Mouse (Mus musculus) ES-CJ7 (cell line): ENCODE measurements around the gene Rara.

Experiments used
- DNase-seq: peaks from one replicate; pipeline ENCODE4 v3.0.0; 2011; ENCODE audit warnings: low read depth, low spot score

Gene Rara

DNA sequence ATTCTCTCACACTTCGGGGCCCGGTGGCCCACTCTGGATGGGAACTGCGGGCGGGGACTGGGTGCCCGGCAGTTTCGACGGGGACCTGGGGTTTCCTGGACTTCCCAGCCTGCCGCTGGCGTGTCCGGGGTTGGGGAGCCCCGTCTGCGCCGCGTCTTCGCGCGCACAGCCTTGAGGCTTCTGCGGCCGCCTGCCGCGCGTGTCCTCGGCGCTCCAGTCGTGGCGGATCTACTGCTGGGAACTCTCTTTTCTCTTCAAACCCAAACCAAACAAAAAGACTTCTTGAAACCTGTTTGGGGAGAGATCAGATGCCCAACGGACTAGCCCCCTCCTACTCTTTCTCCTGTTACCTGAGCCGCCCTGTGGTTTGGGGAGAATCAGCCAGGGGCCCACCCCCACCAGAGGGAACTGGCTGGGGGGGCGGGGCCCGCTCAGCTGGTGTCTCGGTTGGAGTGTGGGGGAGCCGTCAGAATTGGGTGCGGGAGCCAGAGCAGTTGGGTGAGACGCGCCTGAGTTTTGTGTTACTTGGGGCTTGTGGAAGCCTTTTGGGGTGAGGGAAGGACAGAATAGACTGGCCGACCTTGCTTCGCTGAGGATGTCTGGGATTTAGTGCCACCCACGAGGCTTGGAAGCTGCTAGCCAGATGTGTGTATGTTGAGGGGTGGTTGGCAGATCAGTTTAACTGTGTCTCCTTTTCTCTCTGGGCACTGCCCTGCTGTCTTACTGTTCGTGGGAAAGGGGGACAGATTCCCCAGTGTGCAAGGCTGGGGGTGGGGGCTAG lies 10.5 kb downstream of the Rara start:
- DNase-seq = no peak

GRCm38 (mm10) chr11:98938701-98939083 lies 11.1 kb downstream of the Rara start:
- DNase-seq = no peak

DNA sequence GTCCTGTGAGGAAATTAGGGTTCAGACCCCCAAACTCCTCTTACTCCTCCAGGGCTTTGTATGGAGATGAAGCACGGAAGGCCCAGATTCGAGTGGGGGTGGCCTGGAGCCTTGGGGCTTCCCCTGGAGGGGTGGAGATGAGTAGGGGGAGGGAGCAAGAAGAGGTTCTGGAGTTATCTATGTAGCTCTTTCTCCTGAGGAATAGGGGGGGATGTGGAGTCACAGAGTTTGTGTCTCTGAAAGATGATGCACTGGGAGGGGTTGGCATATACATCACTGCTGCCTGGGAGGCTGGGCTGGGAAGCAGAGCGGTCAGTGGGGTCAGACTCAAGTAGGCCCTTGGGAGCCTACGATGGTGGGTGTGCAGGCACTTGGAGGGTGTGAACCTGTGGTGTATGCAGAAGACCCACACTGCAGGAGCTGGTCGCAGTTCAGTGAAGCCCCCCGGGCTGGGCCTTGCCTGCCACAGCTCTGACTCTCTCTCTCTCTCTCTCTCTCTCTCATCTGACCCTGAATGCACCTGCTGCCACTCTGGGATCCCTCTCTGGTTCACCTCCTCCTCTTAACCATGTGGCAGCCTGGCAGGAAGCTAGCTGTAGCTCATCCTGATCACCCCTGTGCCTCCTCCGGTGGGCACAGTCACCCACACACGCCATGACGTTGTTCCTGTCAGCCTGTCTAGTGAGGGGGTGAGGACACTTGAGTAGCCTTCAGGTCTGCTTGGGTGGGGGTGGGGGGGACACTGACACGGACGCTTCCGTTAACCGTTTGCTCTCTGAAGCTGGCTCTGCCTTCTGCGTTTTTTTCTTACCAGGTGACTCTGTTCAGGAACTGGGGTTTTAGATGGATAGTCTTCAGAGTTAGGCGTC lies 11.7 kb downstream of the Rara start:
- no peak for DNase-seq

DNA sequence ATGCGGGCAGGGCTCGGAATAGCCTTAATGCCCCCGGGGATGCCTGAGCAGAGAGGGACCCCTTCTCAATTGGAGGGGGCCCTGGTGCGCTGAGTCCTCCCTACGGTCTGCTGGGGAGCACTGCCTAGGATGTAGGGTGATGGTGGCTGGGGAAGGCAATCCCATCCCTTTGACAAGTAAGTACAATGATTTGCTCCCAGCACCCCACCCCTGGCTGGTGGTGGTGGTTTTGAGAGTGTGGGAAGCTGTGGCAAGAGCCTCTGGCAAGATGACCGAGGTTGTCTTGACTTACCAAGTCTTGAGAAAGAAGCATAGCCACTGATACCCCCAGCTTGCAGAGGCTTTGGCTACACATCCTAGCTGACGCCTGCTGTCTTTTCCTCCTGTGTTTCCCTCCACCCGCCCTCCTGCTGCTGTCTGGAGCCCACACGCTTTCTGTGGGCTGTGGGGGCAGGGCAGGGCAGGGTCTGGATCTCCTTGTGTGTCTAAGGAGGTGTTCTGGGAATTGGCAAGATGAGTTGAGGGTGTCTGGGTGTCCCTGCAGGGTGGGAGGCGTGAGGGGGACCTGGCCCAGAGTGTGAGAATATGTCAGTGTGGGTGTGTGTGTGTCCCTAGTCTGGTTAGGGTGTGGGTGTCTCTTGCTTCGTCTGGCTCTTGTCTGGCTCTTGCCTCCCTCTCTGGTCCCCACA lies 12.5 kb downstream of the Rara start:
- peak; percentile 61 for DNase-seq

DNA sequence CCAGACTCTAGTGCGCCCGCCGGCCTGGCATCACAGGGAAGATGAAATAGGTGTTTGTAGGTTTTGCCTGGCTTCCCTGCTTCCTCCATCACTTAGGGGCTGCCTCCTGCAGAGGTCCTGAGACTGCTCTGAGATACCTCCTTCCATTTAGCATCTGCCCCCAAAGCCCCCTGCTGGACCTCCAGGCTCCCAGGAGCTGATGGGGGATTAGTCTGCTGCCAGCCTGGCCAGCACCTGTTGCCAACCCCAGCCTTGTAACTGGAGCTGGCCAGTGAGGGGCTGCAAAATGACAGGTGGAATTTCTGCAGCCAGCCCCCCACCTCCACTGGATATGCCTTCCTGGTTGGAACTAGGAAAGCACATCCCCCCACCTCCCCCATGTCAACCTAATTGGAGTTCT lies 13.2 kb downstream of the Rara start:
- DNase-seq = no peak

- DNase-seq = peak; percentile 88
These were observed 13.8 kb downstream of the Rara start for GRCm38 (mm10) chr11:98941341-98941825.

- DNase-seq = peak; percentile 92
These were observed 14.4 kb downstream of the Rara start for GRCm38 (mm10) chr11:98941826-98942550.

GRCm38 (mm10) chr11:98942555-98942922 lies 14.9 kb downstream of the Rara start:
- no peak for DNase-seq

- DNase-seq = no peak
These were observed 15.5 kb downstream of the Rara start for GRCm38 (mm10) chr11:98942923-98943641.

DNA sequence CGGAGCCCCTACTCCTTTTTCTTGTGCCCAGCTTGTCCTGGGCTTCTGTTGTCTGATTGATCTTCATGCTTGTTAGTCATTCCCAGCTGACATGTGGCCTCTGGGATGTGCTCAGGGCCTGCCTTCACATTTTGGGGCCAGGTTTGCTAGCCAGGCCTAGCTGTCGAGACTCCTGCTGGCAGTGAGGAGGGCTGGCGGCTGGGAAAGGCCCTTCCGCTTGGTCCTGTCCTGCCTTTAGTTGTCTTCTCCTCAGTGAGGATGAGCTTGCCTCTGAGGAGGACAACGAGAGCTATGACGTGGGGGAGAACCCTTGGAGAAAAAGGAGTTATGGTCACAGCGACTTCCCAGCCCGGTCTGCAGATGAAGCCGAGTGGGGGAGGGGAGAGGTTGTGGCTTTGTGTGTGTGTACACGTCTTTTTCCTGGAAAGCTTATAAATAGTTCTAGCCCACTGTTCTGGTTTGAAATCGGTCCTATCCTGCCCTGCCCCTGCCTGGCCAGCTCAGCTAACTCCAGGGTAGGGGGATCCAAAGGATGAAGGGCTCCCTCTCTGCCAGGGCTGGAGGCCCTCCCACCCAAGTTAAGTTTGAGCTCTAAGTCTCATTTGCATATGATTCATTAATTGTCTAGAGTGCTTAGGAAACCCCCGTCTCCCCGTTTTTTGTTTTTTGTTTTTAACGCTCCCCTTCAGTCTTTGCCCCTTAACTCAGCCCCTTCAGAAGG lies 16.3 kb downstream of the Rara start:
- DNase-seq = no peak

DNA sequence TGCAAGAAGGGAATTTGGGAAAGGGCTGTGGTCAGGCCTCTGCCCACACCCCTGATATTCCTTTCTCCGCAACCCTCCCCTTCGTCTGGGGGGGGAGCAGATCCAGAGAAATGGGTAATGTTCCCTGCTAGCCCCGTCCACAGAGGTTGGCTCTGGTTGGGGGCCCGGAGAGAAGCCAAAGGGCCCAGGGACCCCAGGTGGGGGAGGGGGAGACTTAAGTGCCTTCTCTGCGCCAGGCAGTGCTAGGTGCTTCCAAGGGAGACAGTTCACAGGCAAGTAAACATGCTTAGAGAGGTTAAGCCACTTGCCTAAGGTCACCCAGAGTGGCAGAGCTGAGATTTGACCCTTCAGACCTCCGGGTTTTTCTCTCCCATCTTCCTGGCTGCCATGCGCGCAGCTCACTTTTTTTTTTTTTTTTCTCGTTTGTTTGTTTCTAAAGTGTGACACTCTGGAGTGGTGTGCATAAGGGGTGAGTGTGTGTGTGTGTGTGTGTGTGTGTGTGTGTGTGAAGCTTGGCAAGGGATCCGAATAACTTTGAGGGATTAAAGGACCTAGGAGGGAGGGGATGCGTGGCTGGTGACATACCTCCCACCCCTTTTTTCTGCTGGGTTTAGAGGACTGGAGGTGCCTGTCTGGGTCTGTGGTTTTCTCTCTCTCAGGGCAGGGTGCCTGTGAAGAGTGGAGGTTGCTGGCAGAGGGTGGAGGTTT lies 17.4 kb downstream of the Rara start:
- DNase-seq = no peak

GRCm38 (mm10) chr11:98945605-98945977 lies 18.0 kb downstream of the Rara start:
- DNase-seq = no peak

- no peak for DNase-seq
These were observed 20.5 kb downstream of the Rara start for GRCm38 (mm10) chr11:98947969-98948569.

GRCm38 (mm10) chr11:98949242-98949957 lies 21.8 kb downstream of the Rara start:
- no peak for DNase-seq

DNA sequence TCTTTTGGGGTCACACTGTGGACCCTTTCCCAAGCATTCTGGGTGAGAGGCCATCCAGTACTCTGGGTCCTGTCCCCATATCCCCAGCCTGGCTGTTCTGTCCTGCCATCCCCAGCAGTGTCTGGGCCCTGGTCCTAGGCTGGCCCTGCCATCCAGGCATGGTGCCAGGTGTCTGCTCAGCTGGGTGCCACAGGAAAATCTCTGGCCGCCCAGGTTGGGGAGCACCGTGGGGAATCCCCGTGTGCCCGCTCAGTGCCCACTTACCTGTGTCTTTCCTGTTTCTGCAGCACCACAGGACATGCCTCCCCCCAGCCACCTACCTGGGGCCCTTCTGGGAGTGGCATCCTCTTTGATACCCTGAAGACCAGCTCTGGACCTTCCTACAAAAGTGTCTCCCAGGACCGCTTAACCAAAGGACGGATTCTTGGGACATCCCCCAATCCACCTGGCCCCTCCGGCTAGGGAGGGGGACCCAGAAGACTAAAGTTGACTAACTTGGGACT lies 22.4 kb downstream of the Rara start:
- no peak for DNase-seq

- DNase-seq = no peak
These were observed 22.9 kb downstream of the Rara start for GRCm38 (mm10) chr11:98950484-98950883.

DNA sequence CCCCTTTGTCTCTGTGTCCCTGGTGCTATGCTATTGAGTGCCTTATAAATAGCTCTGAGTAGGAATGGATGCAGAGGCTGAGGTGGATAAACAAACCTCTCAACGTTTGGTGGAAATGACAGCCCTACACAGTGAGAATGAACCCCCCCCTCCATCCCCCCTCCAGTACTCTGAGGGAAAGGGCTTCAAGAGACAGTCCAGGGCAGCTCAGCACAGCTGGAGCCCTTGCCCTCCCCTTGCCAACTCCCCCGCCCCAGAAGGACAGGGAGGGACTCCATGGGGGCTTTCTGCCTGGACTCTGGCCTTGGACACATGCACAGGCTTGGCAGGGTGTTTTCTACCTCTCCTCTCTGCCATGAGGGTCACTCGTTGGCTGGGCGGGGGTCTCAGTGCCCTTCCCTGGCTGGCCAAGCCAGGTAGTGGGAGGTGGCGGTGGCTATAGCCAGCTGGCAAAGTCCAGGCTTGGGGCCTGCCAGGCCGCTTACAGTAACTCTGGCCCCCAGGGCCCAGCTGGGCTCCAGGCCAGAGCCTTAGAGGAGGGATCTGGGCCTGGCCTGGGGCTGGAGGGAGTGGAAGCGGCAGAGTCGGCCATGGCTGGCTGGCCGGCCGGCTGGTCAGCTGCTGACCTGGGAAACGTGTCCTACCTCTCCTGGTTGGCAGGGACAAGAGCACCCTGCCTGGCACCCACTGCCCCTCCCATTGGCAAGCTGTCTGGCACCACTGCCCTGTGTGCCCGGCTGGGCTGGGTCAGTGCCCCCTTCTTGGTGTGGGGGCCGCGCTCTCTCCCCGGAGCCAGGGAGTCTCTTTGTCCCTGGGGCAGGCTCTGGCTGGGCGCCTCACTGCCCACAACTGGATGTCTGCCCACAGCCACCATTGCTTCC lies 23.6 kb downstream of the Rara start:
- DNase-seq = no peak
